Mouse (Mus musculus): ENCODE measurements around the gene Kdsr.

The Kdsr gene

GRCm38 (mm10) chr1:106695649-106696048 is 63.9 kb downstream of the Kdsr start:
- no peak for DNase-seq (ENCODE audit: extremely low spot score)

DNA sequence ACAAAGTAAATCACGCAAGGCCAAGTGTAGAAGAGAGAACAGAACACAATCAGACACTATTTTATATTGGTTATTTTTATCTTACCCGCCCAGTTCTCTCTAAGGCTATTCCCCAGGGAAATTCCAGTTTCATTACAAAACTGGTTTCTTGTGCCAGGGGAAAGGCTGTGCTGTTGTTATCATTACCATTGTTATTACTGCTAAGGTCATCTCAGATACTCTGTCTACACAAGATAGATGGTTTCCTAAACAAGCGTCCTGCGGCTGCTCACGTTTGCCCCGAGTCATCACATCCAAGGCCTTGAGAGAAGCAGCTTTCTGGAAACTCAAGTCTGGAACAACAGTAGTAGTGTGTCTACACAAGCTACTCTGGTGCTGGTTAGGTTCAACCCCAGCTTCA is 65.2 kb downstream of the Kdsr start:
- DNase-seq (ENCODE audit: extremely low spot score) = no peak

DNA sequence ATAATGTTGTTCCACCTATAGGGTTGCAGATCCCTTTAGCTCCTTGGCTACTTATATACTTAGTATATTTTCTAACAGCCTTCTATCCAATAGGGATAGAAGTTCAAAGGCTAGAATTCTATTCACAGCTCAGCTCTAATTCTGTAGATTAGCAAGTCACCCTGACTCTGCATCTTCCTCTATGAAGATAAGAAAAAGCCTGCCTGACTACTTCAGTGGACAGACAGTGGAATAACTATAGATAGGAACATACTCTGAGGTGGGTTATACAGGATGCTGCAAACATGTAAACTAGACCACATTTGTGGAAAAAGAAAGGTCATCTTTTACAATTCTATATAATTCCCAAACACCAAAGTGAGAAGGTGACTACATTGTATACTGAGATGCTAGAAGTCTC is 66.9 kb downstream of the Kdsr start:
- DNase-seq (ENCODE audit: extremely low spot score) = no peak

- DNase-seq (ENCODE audit: extremely low spot score) = no peak
Measured at GRCm38 (mm10) chr1:106690887-106691286, 68.6 kb downstream of the Kdsr start.

GRCm38 (mm10) chr1:106688161-106688516 is 71.4 kb downstream of the Kdsr start:
- no peak for DNase-seq (ENCODE audit: extremely low spot score)

DNA sequence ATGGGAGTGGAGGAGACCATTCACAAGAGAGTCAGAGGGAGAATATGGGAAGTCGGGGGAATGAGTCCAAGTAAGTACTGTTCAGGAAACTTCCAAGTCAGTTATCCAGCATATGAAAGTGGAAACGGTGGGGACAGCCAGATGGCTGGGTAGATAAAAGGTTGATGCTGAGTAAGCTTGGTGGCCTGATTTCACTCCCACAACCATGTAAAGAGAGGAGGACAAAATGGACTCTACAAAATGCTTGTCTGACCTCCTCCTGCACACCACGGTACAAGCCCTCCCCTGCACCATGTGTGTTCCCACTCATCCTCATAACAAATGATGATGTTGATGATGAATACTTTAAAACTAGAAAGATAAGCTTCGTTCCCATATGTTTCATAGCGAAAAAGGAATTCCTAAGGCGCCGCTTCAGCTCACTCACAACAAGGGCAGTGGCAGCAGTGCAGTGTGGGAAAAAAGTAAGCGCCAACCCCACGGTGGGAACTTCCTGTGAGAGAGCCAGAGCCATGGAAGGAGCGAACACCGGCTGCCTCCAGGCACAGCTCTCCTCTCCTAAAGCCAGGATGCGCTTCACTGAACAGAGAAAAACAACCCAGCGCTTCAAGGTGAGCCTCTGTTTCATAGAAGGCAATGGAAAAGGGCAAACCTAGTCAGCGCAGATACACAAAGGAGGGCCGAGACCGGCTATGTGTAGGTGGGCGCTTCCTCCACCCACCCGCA is 71.9 kb downstream of the Kdsr start:
- DNase-seq (ENCODE audit: extremely low spot score) = no peak

DNA sequence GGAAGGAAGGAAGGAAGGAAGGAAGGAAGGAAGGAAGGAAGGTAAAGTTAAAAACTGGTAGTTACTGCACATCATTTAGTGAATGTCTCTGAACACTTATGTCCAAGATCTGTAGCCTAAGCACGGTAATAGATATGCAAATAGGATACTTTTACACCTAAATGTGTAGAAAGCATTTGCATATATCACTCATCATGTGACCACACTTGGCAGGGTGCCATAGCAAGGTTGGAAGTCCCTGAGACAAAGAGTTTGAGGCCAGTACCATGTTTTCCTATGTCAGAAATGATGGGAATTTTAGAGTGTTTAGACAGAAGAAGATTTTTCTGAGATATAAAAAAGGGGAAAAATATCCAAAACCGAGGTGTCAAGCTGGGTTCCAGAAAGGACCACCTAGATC is 73.8 kb downstream of the Kdsr start:
- no peak for DNase-seq (ENCODE audit: extremely low spot score)

DNA sequence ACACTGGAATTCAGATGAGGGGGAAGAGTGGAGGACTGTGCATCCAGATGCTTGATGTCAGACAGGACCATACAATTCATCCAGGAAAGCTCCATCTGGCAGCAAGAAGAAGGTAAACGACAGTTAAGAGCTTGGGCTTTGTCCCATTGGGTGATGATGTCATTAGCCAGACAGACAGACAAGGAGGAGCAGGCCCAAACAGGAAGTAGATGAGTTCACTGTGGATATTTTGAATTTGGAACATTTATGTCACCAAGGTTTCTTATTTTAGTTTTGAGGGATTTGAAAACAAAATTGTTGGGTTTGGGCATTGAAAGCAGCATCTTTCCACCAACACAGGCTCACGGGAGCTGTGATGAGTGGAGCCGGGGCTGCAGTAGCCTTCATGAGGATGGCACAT is 75.0 kb downstream of the Kdsr start:
- no peak for DNase-seq (ENCODE audit: extremely low spot score)

- DNase-seq (ENCODE audit: extremely low spot score) = no peak
Measured at GRCm38 (mm10) chr1:106682829-106683228, 76.7 kb downstream of the Kdsr start.

- DNase-seq (ENCODE audit: extremely low spot score) = no peak
Measured at GRCm38 (mm10) chr1:106679800-106680515, 79.6 kb downstream of the Kdsr start.

DNA sequence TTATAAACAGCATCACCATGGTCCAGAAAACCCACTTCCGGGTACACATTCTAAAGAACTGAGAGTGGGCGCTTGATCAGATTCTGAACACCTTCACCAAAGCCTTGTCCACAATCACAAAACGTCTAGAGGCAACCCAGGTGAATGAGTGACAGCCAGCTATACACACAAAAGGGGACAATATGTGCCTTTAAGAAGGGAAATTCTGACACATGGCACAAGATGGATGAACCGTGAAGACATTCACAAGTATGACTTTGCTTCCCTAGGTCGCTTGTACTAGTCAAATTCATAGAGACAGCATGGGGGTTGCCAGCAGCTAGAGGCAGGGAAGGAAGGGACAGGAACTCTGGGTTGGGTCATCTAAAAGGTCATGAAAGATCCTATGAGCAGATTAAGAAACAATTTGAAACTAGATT is 81.5 kb downstream of the Kdsr start:
- no peak for DNase-seq (ENCODE audit: extremely low spot score)

All from embryo, embryonic 9.5 days (tissue).